Mouse (Mus musculus): ENCODE measurements at regions not wholly inside any gene's neighbourhood (a gene's known extent, or its start where the extent isn't known, plus 50 kb on each side); places are given as distances from the start of the nearest gene placed in this dataset.

- DNase-seq (ENCODE audit: low spot score) = no peak
Observed at GRCm38 (mm10) chr8:115626396-115627136, 81.0 kb downstream of the Maf start.

- no peak for DNase-seq (ENCODE audit: low spot score)
Observed at GRCm38 (mm10) chr8:115625072-115625471, 82.5 kb downstream of the Maf start.

GRCm38 (mm10) chr8:115618049-115618760, 89.4 kb downstream of the Maf start:
- DNase-seq (ENCODE audit: low spot score) = peak; percentile 9

GRCm38 (mm10) chr8:115616871-115617605, 90.6 kb downstream of the Maf start:
- no peak for DNase-seq (ENCODE audit: low spot score)

- no peak for DNase-seq (ENCODE audit: low spot score)
Observed at GRCm38 (mm10) chr8:115613946-115614584, 93.5 kb downstream of the Maf start.

- DNase-seq (ENCODE audit: low spot score) = peak; percentile 8
Observed at GRCm38 (mm10) chr8:115612119-115612518, 95.5 kb downstream of the Maf start.

- no peak for DNase-seq (ENCODE audit: low spot score)
Observed at GRCm38 (mm10) chr8:115599771-115600170, 107.8 kb downstream of the Maf start.

- no peak for DNase-seq (ENCODE audit: low spot score)
Observed at GRCm38 (mm10) chr8:115597226-115597953, 110.2 kb downstream of the Maf start.

GRCm38 (mm10) chr8:115589721-115590120, 117.9 kb downstream of the Maf start:
- DNase-seq (ENCODE audit: low spot score) = no peak

- no peak for DNase-seq (ENCODE audit: low spot score)
Observed at GRCm38 (mm10) chr8:115589076-115589475, 118.5 kb downstream of the Maf start.

GRCm38 (mm10) chr8:115584311-115584907, 123.2 kb downstream of the Maf start:
- DNase-seq (ENCODE audit: low spot score) = no peak

- DNase-seq (ENCODE audit: low spot score) = no peak
Observed at GRCm38 (mm10) chr8:115583221-115583620, 124.4 kb downstream of the Maf start.

GRCm38 (mm10) chr8:115581940-115582517, 125.6 kb downstream of the Maf start:
- DNase-seq (ENCODE audit: low spot score) = no peak

- no peak for DNase-seq (ENCODE audit: low spot score)
Observed at GRCm38 (mm10) chr8:115568394-115568793, 139.2 kb downstream of the Maf start.

GRCm38 (mm10) chr8:115565768-115566167, 141.8 kb downstream of the Maf start:
- no peak for DNase-seq (ENCODE audit: low spot score)

GRCm38 (mm10) chr8:115562362-115562761, 145.2 kb downstream of the Maf start:
- DNase-seq (ENCODE audit: low spot score) = no peak

GRCm38 (mm10) chr8:115560985-115561916, 146.3 kb downstream of the Maf start:
- no peak for DNase-seq (ENCODE audit: low spot score)

- peak; percentile 11 for DNase-seq (ENCODE audit: low spot score)
Observed at GRCm38 (mm10) chr8:115555452-115555851, 152.1 kb downstream of the Maf start.

GRCm38 (mm10) chr8:115554185-115554584, 153.4 kb downstream of the Maf start:
- no peak for DNase-seq (ENCODE audit: low spot score)

- DNase-seq (ENCODE audit: low spot score) = no peak
Observed at GRCm38 (mm10) chr8:115551262-115551661, 156.3 kb downstream of the Maf start.

All from layer of hippocampus, adult 9-10 months (tissue).